Mouse (Mus musculus) liver, embryonic 11.5 days (tissue): ENCODE results near the gene Nudt9. TPM values are rescaled to one million over a fixed set of nuclear protein-coding genes. Genes with fewer than 3 reads are reported as not detected.

ENCODE experiments used
- ATAC-seq: fragments of 200-750 bp; cut with Nextera tagmentation; replicated peaks from 2 replicates; pipeline ENCODE4 v1.8.0; 2017; ENCODE audit warnings: moderate number of reproducible peaks, mild to moderate bottlenecking, moderate TSS enrichment, moderate library complexity; ENCODE audit not compliant: low FRiP score
- DNase-seq: peaks from one replicate; pipeline ENCODE4 v3.0.0-alpha.2; 2017; ENCODE audit warnings: low spot score
- H3K27ac ChIP-seq: fragments of 300-500 bp; sonication (generic); 2 replicates; pipeline ENCODE4 v1.5.1; 2014; ENCODE audit warnings: mild to moderate bottlenecking, low read depth, low read length, control low read depth
- H3K27me3 ChIP-seq: fragments of 300-500 bp; sonication (generic); replicated peaks from 2 replicates; pipeline ENCODE4 v1.6.1; 2014; ENCODE audit warnings: low read length, mixed read lengths; ENCODE audit not compliant: control insufficient read depth, insufficient read depth
- H3K36me3 ChIP-seq: fragments of 300-500 bp; sonication (generic); 2 replicates; pipeline ENCODE4 v1.6.1; 2014; ENCODE audit warnings: mild to moderate bottlenecking, low read length, moderate library complexity, mixed read lengths; ENCODE audit not compliant: control insufficient read depth, insufficient read depth
- H3K4me1 ChIP-seq: fragments of 300-500 bp; sonication (generic); replicated peaks from 2 replicates; pipeline ENCODE4 v1.6.1; 2014; ENCODE audit warnings: low read length, mixed read lengths; ENCODE audit not compliant: control insufficient read depth, insufficient read depth
- H3K4me2 ChIP-seq: fragments of 300-500 bp; sonication (generic); 2 replicates; pipeline ENCODE4 v1.6.1; 2014; ENCODE audit warnings: mild to moderate bottlenecking, control low read depth, moderate library complexity
- H3K4me3 ChIP-seq: fragments of 300-500 bp; sonication (generic); 2 replicates; pipeline ENCODE4 v1.5.1; 2014; ENCODE audit warnings: low read depth, low read length, control low read depth
- H3K9ac ChIP-seq: fragments of 300-500 bp; sonication (generic); 2 replicates; pipeline ENCODE4 v1.6.1; 2014; ENCODE audit warnings: low read depth, low read length, control low read depth
- H3K9me3 ChIP-seq: fragments of 300-500 bp; sonication (generic); 2 replicates; pipeline ENCODE4 v1.6.1; 2016; ENCODE audit warnings: low read length, inconsistent platforms, mixed read lengths; ENCODE audit not compliant: control insufficient read depth
- WGBS: fragments of 180-500 bp; shearing (Covaris S2); extraction: QIAGEN DNeasy Blood & Tissue Kit; methylation state at CpG from one replicate; pipeline ENCODE4 v1.1.7; 2014; 5-methylcytosine and 5-hydroxymethylcytosine counted together
- polyA plus RNA-seq: library from polyadenylated mRNA; unstranded; fragments of >200 nt; fragmentation: Nextera tagmentation; extraction: Ambion mirVana; gene quantifications from 2 replicates; pipeline ENCODE4 v1.2.1, GENCODE M21; 2014

The Nudt9 gene
- polyA plus RNA-seq, 1 experiment from 2014 or later, result 103 TPM

DNA sequence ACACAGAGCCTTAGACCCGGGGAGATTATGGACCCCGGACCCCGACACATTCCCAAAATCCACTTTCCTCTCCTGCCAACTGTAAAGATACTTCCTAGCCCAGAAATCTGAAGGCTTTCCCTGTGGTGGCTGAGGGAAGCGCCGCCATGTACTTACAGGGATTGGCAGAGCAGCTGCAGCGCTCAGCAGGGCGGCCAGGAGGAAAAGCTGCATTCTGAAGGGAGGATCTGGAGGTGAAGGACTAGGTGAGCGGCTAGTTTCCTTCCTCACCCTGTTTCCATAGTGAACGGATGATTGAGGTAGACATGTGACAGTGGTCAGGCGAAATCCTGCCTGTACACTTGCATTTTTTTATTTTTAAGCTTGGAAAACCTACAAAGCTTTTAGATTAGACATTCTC, 30.3 kb downstream of the Nudt9 start:
- no peak overlapping the region for H3K4me2 ChIP-seq
- H3K4me3 ChIP-seq, result no peak overlapping the region
- no peak overlapping the region for H3K27ac ChIP-seq
- no peak for DNase-seq
- H3K9me3 ChIP-seq, result no peaks in the 10 kb centered on the region
- 0 out of 2 replicates have a peak, but pooled peaks cover 2% of the 10 kb centered on the region for H3K4me1 ChIP-seq
- no peak overlapping the region for H3K9ac ChIP-seq
- WGBS, result 17% methylated on average over 10 of the region's 10 CpGs
- no peaks in the 10 kb centered on the region for H3K36me3 ChIP-seq
- H3K27me3 ChIP-seq, result peaks cover 4% of the 10 kb centered on the region; the same call in 1 of the 2 replicates
- ATAC-seq, result no peak

DNA sequence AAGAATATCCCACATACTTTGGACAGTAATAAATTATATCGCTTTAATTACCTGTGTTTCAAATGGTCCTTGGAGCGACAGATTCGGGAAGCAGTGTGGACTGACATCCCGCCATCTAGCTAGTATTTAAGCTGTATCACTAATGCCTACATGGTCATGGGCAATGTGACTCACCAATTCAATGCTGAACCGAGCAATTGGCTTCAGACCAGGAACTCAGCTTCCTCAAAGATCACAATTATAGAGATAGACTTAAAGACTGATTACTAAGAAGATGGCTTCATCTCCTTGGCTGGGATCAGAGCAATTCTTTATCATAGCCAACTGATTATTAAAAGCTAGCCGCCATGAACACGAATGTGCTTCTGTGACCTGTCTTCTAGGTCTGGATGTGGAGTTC, 31.4 kb downstream of the Nudt9 start, which contains the start of gene Gm17660:
Gene Gm17660, minus strand, starts transcription at position 101 of the 400 bp plus-strand sequence.
- Histone ChIP-seq H3K27me3 (peaks cover 4% of the 10 kb centered on the region; the same call in 1 of the 2 replicates), H3K4me3 (no peak within 1 kb of the TSS), H3K27ac (no peak within 1 kb of the TSS), H3K4me1 (0 out of 2 replicates have a peak, but pooled peaks cover under 1% of the 10 kb centered on the region), H3K9ac (no peak within 1 kb of the TSS), H3K4me2 (no peak within 1 kb of the TSS), H3K36me3 (no peaks in the 10 kb centered on the region), H3K9me3 (no peaks in the 10 kb centered on the region)
- WGBS, result 84% methylated on average over 7 of the region's 7 CpGs
- no peak for ATAC-seq
- DNase-seq, result no peak

DNA sequence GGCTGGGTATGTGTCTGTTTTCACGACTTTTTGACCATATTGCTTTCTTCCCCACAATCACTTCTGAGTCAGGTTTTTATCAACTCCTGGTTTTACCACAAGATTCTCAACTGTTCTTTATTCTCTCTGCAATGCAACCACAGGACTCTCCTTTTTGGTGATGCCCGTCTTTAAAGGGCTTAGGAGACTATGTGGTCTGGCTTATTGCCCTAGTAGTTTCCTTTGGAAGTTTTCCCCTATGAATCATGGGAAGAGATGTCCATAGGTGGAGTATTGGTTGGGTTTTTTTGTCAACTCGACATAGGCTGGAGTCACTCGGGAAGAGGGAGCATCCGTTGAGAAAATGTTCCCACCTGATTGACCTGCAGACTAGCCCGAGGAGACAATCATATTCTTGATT, 34.6 kb downstream of the Nudt9 start:
- H3K4me3 ChIP-seq, result no peak overlapping the region
- WGBS, result 78% methylated on average over 6 of the region's 6 CpGs
- H3K4me1 ChIP-seq, result no peaks in the 10 kb centered on the region
- no peak overlapping the region for H3K9ac ChIP-seq
- DNase-seq (no peak), ATAC-seq (no peak)
- no peak overlapping the region for H3K4me2 ChIP-seq
- peaks cover under 1% of the 10 kb centered on the region; the same call in 1 of the 2 replicates for H3K27me3 ChIP-seq
- H3K9me3 ChIP-seq, result no peaks in the 10 kb centered on the region
- no peak overlapping the region for H3K27ac ChIP-seq
- H3K36me3 ChIP-seq, result no peaks in the 10 kb centered on the region

DNA sequence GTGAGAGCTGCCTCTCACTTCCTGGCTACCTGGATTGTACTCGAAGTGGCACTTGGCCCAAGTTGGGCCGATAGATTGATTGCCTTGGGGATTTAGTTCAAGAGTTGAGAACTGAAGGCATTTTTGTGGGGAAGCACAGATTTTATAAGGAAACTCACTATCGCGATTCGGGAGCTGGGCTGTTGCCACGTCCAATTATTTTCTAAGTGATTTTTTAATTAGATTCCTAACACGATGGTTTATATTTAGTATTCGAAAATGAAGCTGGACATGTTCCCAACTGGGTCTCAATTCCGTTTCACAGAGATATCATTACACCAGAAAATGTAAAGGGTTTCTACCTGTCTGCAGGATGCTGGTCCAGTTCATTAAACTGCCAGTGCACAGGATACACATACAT, 39.3 kb downstream of the Nudt9 start:
- WGBS, result 84% methylated on average over 9 of the region's 9 CpGs
- Histone ChIP-seq H3K27ac (no peak overlapping the region), H3K4me2 (no peak overlapping the region), H3K9me3 (no peaks in the 10 kb centered on the region), H3K4me3 (no peak overlapping the region), H3K9ac (no peak overlapping the region), H3K4me1 (no peaks in the 10 kb centered on the region), H3K27me3 (no peaks in the 10 kb centered on the region), H3K36me3 (no peaks in the 10 kb centered on the region)
- DNase-seq, result no peak
- no peak for ATAC-seq

DNA sequence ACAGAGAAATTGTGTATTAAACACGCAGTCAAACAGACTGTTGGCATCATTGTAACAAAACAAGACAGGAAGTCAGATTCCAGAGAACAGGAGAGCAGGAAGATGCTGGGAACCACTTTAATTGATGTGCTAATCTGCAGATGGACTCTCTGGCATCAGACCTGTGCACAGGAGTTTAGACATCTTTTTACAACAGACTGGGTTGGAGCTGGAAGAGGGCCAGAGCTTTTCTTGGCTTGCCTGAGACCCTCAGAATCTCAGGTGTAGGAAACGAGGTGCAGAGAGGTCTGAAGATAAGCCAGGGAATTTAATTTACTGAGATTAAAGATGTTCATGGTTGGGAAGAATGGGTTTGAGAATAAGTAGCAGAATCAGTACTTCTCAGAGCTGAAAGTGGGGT, 43.6 kb downstream of the Nudt9 start:
- ATAC-seq, result no peak
- Histone ChIP-seq H3K9ac (no peak overlapping the region), H3K36me3 (no peaks in the 10 kb centered on the region), H3K4me2 (no peak overlapping the region), H3K4me3 (no peak overlapping the region), H3K9me3 (no peaks in the 10 kb centered on the region), H3K27me3 (no peaks in the 10 kb centered on the region), H3K4me1 (no peaks in the 10 kb centered on the region), H3K27ac (no peak overlapping the region)
- 74% methylated on average over 2 of the region's 2 CpGs for WGBS
- DNase-seq, result no peak

DNA sequence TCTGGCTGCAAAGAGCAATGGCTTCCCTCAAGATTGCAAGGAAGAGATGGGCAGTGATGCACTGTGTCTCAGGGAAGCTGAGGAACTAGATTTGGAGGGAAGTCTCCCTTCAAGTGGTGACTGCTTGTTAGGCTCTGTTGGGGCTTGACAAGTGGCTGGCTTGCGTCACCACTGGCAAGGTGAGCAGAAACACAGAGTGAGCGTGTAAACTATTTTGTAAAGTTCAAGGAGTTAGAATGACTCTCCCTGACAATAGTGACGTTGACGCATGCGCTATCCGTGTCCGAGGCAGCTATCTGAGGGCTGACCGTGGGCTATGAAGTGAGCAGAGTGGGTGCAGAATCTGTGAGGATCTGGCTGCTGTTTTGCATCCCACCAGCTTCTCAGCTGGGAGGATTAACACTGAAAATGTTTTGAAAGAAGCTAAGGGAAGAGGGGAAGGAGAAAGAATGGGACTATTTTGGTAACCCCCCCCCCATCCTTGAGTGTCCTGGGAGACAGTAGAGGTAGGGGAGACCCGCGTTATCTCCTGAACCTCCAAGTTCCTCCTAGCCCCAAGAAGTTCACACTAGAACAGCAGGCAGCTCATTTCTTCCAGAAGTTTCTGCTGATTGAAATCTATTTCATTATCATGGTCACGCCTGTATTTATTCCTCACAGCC, 49.4 kb downstream of the Nudt9 start:
- DNase-seq (no peak), ATAC-seq (no peak)
- 64% methylated on average over 11 of the region's 11 CpGs for WGBS
- no peak overlapping the region for H3K4me3 ChIP-seq
- no peak overlapping the region for H3K9ac ChIP-seq
- no peaks in the 10 kb centered on the region for H3K36me3 ChIP-seq
- H3K4me2 ChIP-seq, result no peak overlapping the region
- H3K27me3 ChIP-seq, result no peaks in the 10 kb centered on the region
- H3K9me3 ChIP-seq, result no peaks in the 10 kb centered on the region
- H3K4me1 ChIP-seq, result no peaks in the 10 kb centered on the region
- no peak overlapping the region for H3K27ac ChIP-seq

DNA sequence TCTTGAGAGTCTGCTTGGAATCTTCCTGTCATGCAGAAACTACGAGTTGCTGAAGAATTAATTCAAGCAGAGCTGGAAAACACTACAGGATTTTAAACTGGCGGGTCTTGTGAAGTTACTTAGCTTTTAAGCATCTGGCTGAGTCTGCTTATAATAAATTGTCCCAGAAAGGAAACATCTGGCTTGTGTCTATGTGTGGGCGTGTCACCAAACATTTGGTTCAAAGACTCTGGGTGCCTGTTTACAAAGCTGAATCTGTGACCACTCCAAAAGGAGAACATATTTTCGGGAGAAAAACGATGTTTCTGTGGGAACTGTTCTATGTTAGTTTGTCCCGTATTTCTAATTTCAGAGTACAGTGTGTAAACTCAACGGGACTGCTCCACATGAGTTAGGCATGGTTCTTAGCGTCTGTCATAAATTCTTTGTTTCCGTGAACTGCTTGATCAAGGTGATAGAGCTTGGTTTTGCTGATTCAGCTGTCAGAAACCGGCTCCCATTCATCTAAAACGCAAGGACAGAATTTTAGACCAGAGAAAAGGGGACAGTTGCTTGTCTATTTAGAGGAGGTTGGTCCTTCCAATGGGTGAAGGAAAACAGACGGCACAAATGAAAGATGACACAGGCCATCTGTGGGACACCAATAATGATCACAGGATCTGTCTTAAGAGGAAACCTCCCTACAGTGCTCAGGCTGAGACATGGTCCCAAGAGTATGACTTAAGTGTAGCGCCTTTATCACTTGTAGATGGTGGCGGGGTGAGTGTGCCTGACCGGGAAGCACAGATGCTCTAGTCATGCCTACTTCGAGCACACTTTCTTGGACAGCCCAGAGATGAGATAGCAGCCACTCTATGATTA, 50.2 kb downstream of the Nudt9 start:
- Histone ChIP-seq H3K4me2 (no peak overlapping the region), H3K9me3 (no peaks in the 10 kb centered on the region), H3K36me3 (no peaks in the 10 kb centered on the region), H3K27me3 (no peaks in the 10 kb centered on the region), H3K4me1 (no peaks in the 10 kb centered on the region), H3K9ac (no peak overlapping the region), H3K27ac (no peak overlapping the region), H3K4me3 (no peak overlapping the region)
- ATAC-seq, result no peak
- WGBS, result 65% methylated on average over 16 of the region's 16 CpGs
- DNase-seq, result no peak

DNA sequence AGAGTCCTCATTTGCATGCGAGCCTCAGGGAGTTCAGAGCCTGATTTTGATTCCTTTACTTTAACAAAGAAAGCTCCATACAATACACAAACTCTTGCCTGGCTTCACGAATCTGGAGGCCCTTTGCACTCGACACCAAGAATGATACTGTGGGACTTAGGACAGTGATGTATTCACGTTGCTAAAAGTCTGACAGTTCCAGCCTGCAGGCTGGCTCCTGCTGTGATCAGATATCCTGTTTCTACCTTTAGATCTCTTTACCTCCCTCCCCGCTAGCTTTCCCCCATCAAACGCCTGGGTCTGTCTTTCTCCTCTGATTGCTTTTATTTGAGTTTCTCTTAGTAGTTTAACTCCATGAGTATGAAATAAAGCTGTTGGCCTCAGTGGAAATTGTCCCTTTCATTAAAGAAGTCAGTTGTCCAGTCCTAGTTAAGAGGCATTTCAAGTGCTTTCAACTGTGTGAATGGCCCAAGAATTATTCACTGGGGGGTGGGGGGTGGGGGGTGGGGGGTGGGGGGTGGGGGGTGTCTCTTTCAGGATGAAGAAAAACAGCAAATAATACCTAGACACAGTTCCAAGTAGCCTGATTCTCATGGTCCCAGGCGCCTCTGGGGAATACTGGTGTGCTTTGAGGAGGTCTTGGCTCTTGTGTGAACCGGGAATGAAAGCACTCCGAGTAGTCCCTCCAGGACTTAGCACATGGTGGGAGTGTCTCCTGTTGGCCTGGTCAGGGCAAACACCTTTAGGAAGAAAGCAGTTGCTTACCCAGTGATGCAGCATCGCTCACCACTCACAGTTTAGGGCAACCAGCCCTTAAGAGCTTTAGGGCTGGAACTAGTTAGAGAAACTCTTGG, 55.8 kb downstream of the Nudt9 start:
- WGBS, result 31% methylated on average over 10 of the region's 10 CpGs
- Histone ChIP-seq H3K9me3 (no peaks in the 10 kb centered on the region), H3K4me3 (no peak overlapping the region), H3K36me3 (no peaks in the 10 kb centered on the region), H3K9ac (no peak overlapping the region), H3K27ac (no peak overlapping the region), H3K4me2 (no peak overlapping the region), H3K27me3 (no peaks in the 10 kb centered on the region), H3K4me1 (no peaks in the 10 kb centered on the region)
- no peak for ATAC-seq
- DNase-seq, result no peak
